ENCODE assay signal across 12 mouse cellular contexts in the genomic region with DNA sequence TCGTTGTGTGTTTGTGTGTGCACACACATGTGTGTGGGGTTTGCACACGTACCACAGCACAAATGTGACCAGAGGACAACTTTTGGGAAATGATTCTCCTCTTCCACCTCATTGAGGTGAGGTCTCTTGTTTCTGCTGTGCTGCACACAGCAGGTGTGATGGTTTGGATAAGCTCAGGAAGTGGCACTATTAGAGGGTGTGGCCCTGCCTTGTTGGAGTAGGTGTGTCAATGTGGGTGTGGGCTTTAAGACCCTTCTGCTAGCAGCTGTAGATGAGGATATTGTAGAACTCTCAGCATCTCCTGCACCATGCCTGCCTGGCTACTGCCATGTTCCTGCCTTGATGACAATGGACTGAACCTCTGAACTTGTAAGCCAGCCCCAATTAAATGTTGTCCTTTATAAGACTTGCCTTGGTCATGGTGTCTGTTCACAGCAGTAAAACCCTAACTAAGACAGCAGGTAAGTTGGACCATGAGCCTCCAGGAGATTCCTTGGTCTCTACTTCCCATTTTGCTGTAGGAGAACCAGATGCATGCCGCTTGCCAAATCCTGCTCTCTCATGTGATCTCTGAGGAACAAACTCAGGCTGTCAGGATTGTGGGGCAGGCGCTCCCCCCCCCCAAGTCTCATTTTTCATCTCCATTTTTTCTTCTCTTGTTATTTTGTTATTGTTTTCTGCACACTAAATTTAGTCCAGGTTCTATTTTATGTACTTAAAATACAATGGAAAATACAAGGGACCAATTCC. TPM values are rescaled to one million over a fixed set of nuclear protein-coding genes. Genes with fewer than 3 reads are reported as not detected.
DNase-seq lines count a peak whose midpoint lies in the region; ATAC-seq and TF ChIP-seq lines count a peak whose summit lies in the region.
"Had no signal": no experiment of that assay in that cellular context is flagged by ENCODE, and none has a peak within 500 bp of the region (broad histone marks: within the 10 kb centered on the region; RNA-seq: fewer than 3 reads in every experiment).

No protein-coding gene starts in this region.

- no peak for DNase-seq in forebrain, postnatal 0 days
- no peak for DNase-seq in lung, postnatal 0 days (ENCODE audit: low spot score)
- DNase-seq in lung, postnatal 4 days: no peak
- no peak for DNase-seq in limb, embryonic 14.5 days (ENCODE audit: low spot score)
- no peak for DNase-seq in adrenal gland, adult 8-10 months
- DNase-seq: cerebellum, adult 9-11 months had no signal

- no peak for TF ChIP-seq POLR2A in limb, embryonic 14.5 days (IDR thresholded peaks at IDR 0.05; ENCODE audit: borderline replicate concordance, extremely low read depth, insufficient read depth, insufficient read length)

- peaks cover 66% of the 10 kb centered on the region for H3K9me3 ChIP-seq in forebrain, embryonic 13.5 days (replicated peaks)
- peaks cover 54% of the 10 kb centered on the region for H3K9me3 ChIP-seq in forebrain, postnatal 0 days (ENCODE audit: low read length)
- peaks cover 35% of the 10 kb centered on the region for H3K9me3 ChIP-seq in lung, postnatal 0 days (ENCODE audit: low read length)
- H3K9me3 ChIP-seq in limb, embryonic 14.5 days (ENCODE audit: control insufficient read depth, low read length): peaks cover 60% of the 10 kb centered on the region
- H3K9me3 ChIP-seq in stomach, embryonic 14.5 days (ENCODE audit: control insufficient read depth, low read depth, low read length): peaks cover 55% of the 10 kb centered on the region
- H3K9me3 ChIP-seq: stomach, embryonic 15.5 days had no signal

- H3K9ac ChIP-seq in forebrain, embryonic 13.5 days: no peak overlapping the region
- no peak overlapping the region for H3K9ac ChIP-seq in forebrain, postnatal 0 days
- no peak overlapping the region for H3K9ac ChIP-seq in lung, postnatal 0 days (replicated peaks; ENCODE audit: low read depth)
- H3K9ac ChIP-seq in limb, embryonic 14.5 days (ENCODE audit: low read depth, low read length, severe bottlenecking): no peak overlapping the region
- H3K9ac ChIP-seq in stomach, embryonic 14.5 days (replicated peaks; ENCODE audit: low read depth, low read length): no peak overlapping the region
- H3K9ac ChIP-seq: stomach, embryonic 15.5 days had no signal

- TF ChIP-seq EP300 in lung, postnatal 0 days (IDR thresholded peaks at IDR 0.05): no peak

- WGBS in forebrain, embryonic 13.5 days: 78% methylated on average over 4 of the region's 4 CpGs
- 79% methylated on average over 4 of the region's 4 CpGs for WGBS in forebrain, postnatal 0 days
- WGBS in lung, postnatal 0 days: 68% methylated on average over 4 of the region's 4 CpGs
- 73% methylated on average over 4 of the region's 4 CpGs for WGBS in limb, embryonic 14.5 days
- WGBS in stomach, embryonic 14.5 days: 71% methylated on average over 4 of the region's 4 CpGs

- H3K27me3 ChIP-seq in forebrain, embryonic 13.5 days: no peaks in the 10 kb centered on the region
- no peaks in the 10 kb centered on the region for H3K27me3 ChIP-seq in forebrain, postnatal 0 days (ENCODE audit: insufficient read depth, low read length)
- H3K27me3 ChIP-seq in lung, postnatal 0 days (replicated peaks; ENCODE audit: insufficient read depth, low read length): no peaks in the 10 kb centered on the region
- no peaks in the 10 kb centered on the region for H3K27me3 ChIP-seq in limb, embryonic 14.5 days (ENCODE audit: control insufficient read depth, insufficient read depth, low read length)
- no peaks in the 10 kb centered on the region for H3K27me3 ChIP-seq in stomach, embryonic 14.5 days (ENCODE audit: control insufficient read depth, insufficient read depth, low read length)
- H3K27me3 ChIP-seq: stomach, embryonic 15.5 days had no signal

- H3K27ac ChIP-seq in forebrain, embryonic 13.5 days: no peak overlapping the region
- no peak overlapping the region for H3K27ac ChIP-seq in forebrain, postnatal 0 days (ENCODE audit: low read depth, low read length)
- no peak overlapping the region for H3K27ac ChIP-seq in lung, postnatal 0 days (ENCODE audit: low read length)
- no peak overlapping the region for H3K27ac ChIP-seq in limb, embryonic 14.5 days (replicated peaks; ENCODE audit: low read depth, low read length)
- H3K27ac ChIP-seq in stomach, embryonic 14.5 days (ENCODE audit: low read length): no peak overlapping the region
- H3K27ac ChIP-seq: stomach, embryonic 15.5 days had no signal

- ATAC-seq in forebrain, embryonic 13.5 days: peak; percentile 16; the same call in 1 of the 2 replicates
- ATAC-seq in forebrain, postnatal 0 days: no peak
- ATAC-seq in lung, postnatal 0 days: 0 out of 2 replicates have a peak, but pooled peaks have one; percentile 10
- peak; percentile 7; the same call in 1 of the 2 replicates for ATAC-seq in limb, embryonic 14.5 days (ENCODE audit: low FRiP score, low read depth)
- ATAC-seq in stomach, embryonic 14.5 days (ENCODE audit: insufficient number of reproducible peaks, insufficient read depth, low FRiP score, low read depth): 0 out of 2 replicates have a peak, but pooled peaks have one; percentile 14
- no peak for ATAC-seq in erythroblast, adult 5-6 weeks (replicated peaks; ENCODE audit: low FRiP score, poor library complexity, severe bottlenecking)
- ATAC-seq: inflammation-experienced regulatory T-cells, adult 6 months had no signal

- H3K4me1 ChIP-seq in forebrain, embryonic 13.5 days: no peaks in the 10 kb centered on the region
- no peaks in the 10 kb centered on the region for H3K4me1 ChIP-seq in forebrain, postnatal 0 days (ENCODE audit: insufficient read depth)
- no peaks in the 10 kb centered on the region for H3K4me1 ChIP-seq in lung, postnatal 0 days (ENCODE audit: insufficient read depth, low read depth, low read length)
- no peaks in the 10 kb centered on the region for H3K4me1 ChIP-seq in limb, embryonic 14.5 days (ENCODE audit: control insufficient read depth, insufficient read depth, low read length)
- H3K4me1 ChIP-seq in stomach, embryonic 14.5 days (ENCODE audit: control insufficient read depth, insufficient read depth, low read length): no peaks in the 10 kb centered on the region
- H3K4me1 ChIP-seq: stomach, embryonic 15.5 days had no signal

- H3K36me3 ChIP-seq in forebrain, embryonic 13.5 days (ENCODE audit: poor library complexity, severe bottlenecking): no peaks in the 10 kb centered on the region
- H3K36me3 ChIP-seq in forebrain, postnatal 0 days (ENCODE audit: insufficient read depth): no peaks in the 10 kb centered on the region
- no peaks in the 10 kb centered on the region for H3K36me3 ChIP-seq in lung, postnatal 0 days (ENCODE audit: insufficient read depth, low read length)
- H3K36me3 ChIP-seq in limb, embryonic 14.5 days (ENCODE audit: control insufficient read depth, insufficient read depth, low read length): no peaks in the 10 kb centered on the region
- H3K36me3 ChIP-seq in stomach, embryonic 14.5 days (ENCODE audit: control insufficient read depth, insufficient read depth, low read length): no peaks in the 10 kb centered on the region
- H3K36me3 ChIP-seq: stomach, embryonic 15.5 days had no signal

- TF ChIP-seq CTCF in forebrain, postnatal 0 days (IDR thresholded peaks at IDR 0.05; ENCODE audit: low read depth): no peak
- no peak for TF ChIP-seq CTCF in lung, postnatal 0 days (IDR thresholded peaks at IDR 0.05)

- no peak overlapping the region for H3K4me3 ChIP-seq in forebrain, embryonic 13.5 days
- H3K4me3 ChIP-seq in forebrain, postnatal 0 days (ENCODE audit: low read depth, low read length): no peak overlapping the region
- H3K4me3 ChIP-seq in lung, postnatal 0 days (ENCODE audit: low read depth, low read length): no peak overlapping the region
- no peak overlapping the region for H3K4me3 ChIP-seq in limb, embryonic 14.5 days (replicated peaks; ENCODE audit: low read length)
- H3K4me3 ChIP-seq in stomach, embryonic 14.5 days (ENCODE audit: low read depth, low read length): no peak overlapping the region
- H3K4me3 ChIP-seq: stomach, embryonic 15.5 days had no signal

- H3K4me2 ChIP-seq in forebrain, embryonic 13.5 days: no peak overlapping the region
- H3K4me2 ChIP-seq in forebrain, postnatal 0 days (ENCODE audit: low read depth): no peak overlapping the region
- H3K4me2 ChIP-seq in lung, postnatal 0 days (replicated peaks; ENCODE audit: low read depth, low read length): no peak overlapping the region
- H3K4me2 ChIP-seq in limb, embryonic 14.5 days (replicated peaks; ENCODE audit: low read depth, low read length, severe bottlenecking): no peak overlapping the region
- H3K4me2 ChIP-seq in stomach, embryonic 14.5 days (replicated peaks; ENCODE audit: low read depth, low read length): no peak overlapping the region
- H3K4me2 ChIP-seq: stomach, embryonic 15.5 days had no signal

RNA-seq across cellular contexts. Expression of gene Trpm8, which starts 18.9 kb away (rescaled TPM):
- polyA plus RNA-seq in forebrain, embryonic 13.5 days (2015; fragmentation: Nextera tagmentation; extraction: Ambion mirVana): 0.06 TPM in 1 of 2 replicates, not detected in the other
- total RNA-seq in forebrain, postnatal 0 days (2014; rRNA removed): 0.38 TPM in 2 replicates
- polyA plus RNA-seq in forebrain, postnatal 0 days (2015; fragmentation: Nextera tagmentation; extraction: Ambion mirVana): 0.19 and 0.36 TPM in 2 replicates
- 0.05 TPM in 1 of 2 replicates, not detected in the other for polyA plus RNA-seq in lung, postnatal 0 days (2015; fragmentation: Nextera tagmentation; extraction: Ambion mirVana)
- not detected in 2 replicates for polyA plus RNA-seq in limb, embryonic 14.5 days (2012; rRNA removed)
- polyA plus RNA-seq in limb, embryonic 14.5 days (2014; fragmentation: Nextera tagmentation; extraction: Ambion mirVana): not detected in 2 replicates
- polyA plus RNA-seq in stomach, embryonic 14.5 days (2014; fragmentation: Nextera tagmentation; extraction: Ambion mirVana): not detected in 2 replicates
- not detected for total RNA-seq in adrenal gland, adult 8-10 months (2022)
- not detected in 2 replicates for total RNA-seq in erythroblast, adult 5-6 weeks (2015; ENCODE audit: low replicate concordance)
- total RNA-seq in erythroblast, adult 5-6 weeks (2017; ENCODE audit: low replicate concordance): not detected in 2 replicates
- total RNA-seq: neutrophil, adult 5-6 weeks had no signal
- polyA plus RNA-seq: inflammation-experienced regulatory T-cells, adult 6 months; stomach, embryonic 15.5 days had no signal

RNA-seq across cellular contexts. Expression of gene Hjurp, which starts 18.9 kb away (rescaled TPM):
- 145 and 146 TPM in 2 replicates for polyA plus RNA-seq in forebrain, embryonic 13.5 days (2015; fragmentation: Nextera tagmentation; extraction: Ambion mirVana)
- total RNA-seq in forebrain, postnatal 0 days (2014; rRNA removed): 77.6 and 88.0 TPM in 2 replicates
- 24.5 and 40.0 TPM in 2 replicates for polyA plus RNA-seq in forebrain, postnatal 0 days (2015; fragmentation: Nextera tagmentation; extraction: Ambion mirVana)
- 21.9 and 26.0 TPM in 2 replicates for polyA plus RNA-seq in lung, postnatal 0 days (2015; fragmentation: Nextera tagmentation; extraction: Ambion mirVana)
- 277 and 360 TPM in 2 replicates for polyA plus RNA-seq in limb, embryonic 14.5 days (2012; rRNA removed)
- polyA plus RNA-seq in limb, embryonic 14.5 days (2014; fragmentation: Nextera tagmentation; extraction: Ambion mirVana): 139 and 150 TPM in 2 replicates
- 202 and 211 TPM in 2 replicates for polyA plus RNA-seq in stomach, embryonic 14.5 days (2014; fragmentation: Nextera tagmentation; extraction: Ambion mirVana)
- 10 to 100 TPM; 33.0 to 55.0 (median 43.2) TPM for total RNA-seq in adrenal gland, adult 8-10 months (2022)
- total RNA-seq in erythroblast, adult 5-6 weeks (2015; ENCODE audit: low replicate concordance): 66.9 and 89.5 TPM in 2 replicates
- 110 and 133 TPM in 2 replicates for total RNA-seq in erythroblast, adult 5-6 weeks (2017; ENCODE audit: low replicate concordance)

Comparison
In these comparisons a context has a peak if more than half of its experiments do, and no peak if none do; other contexts are left out.
1. ATAC-seq: peak in forebrain, embryonic 13.5 days (single experiment), lung, postnatal 0 days (single experiment), limb, embryonic 14.5 days (single experiment) and stomach, embryonic 14.5 days (single experiment); none in forebrain, postnatal 0 days (single experiment) and erythroblast, adult 5-6 weeks (single experiment).